In the genomic region with DNA sequence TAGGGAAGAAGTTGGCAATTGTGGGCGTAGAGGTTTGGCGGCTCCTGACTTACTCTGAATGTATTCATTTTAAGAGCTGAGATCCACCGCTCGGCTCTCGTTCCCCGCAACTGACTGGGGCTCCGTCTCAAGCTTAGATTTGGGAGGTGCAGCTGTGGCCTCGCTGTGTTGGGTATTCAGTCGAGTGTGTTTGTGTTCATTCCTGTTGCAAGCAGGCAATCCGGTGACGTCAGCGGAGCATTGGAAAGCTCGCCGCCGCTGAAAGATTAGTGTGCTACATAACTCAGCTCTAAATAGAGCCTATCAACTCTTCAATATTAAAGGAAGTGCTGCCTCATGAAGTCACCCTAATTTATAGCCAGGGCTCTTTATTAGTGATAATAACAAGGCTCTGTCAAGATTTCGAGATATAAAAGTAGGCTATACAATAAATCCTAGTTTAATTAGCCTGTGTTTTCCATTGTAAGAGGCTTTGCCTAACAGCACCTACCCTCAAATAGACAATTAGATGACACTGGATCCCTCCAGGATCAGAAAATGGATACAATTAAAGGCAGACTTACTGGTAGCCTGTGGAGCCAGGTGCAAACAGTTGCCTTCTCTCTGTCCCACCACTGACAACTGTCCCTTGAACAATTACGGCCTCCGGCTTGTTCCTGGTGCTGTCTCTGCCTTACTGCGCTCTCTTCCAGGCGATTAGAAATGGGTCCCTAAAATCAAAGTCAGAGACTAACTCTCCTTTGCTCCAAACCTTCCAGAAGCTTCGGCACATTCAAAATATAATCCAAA, we compare ENCODE assay signal across 8 mouse cellular contexts. TPM values are rescaled to one million over a fixed set of nuclear protein-coding genes. Genes with fewer than 3 reads are reported as not detected.
DNase-seq lines count a peak whose midpoint lies in the region; ATAC-seq and TF ChIP-seq lines count a peak whose summit lies in the region.

No protein-coding gene starts in this region.

- no peaks in the 10 kb centered on the region for H3K9me3 ChIP-seq in forebrain, embryonic 11.5 days (ENCODE audit: control insufficient read depth, low read length)
- H3K9me3 ChIP-seq in forebrain, embryonic 10.5 days: no peaks in the 10 kb centered on the region
- no peaks in the 10 kb centered on the region for H3K9me3 ChIP-seq in lung, embryonic 14.5 days (ENCODE audit: low read depth, low read length)
- H3K9me3 ChIP-seq in neural tube, embryonic 14.5 days (ENCODE audit: control insufficient read depth, low read length): no peaks in the 10 kb centered on the region

- H3K4me1 ChIP-seq in forebrain, embryonic 11.5 days (replicated peaks; ENCODE audit: control insufficient read depth, insufficient read depth, low read length): no peaks in the 10 kb centered on the region
- H3K4me1 ChIP-seq in forebrain, embryonic 10.5 days: peaks cover 11% of the 10 kb centered on the region
- no peaks in the 10 kb centered on the region for H3K4me1 ChIP-seq in lung, embryonic 14.5 days (ENCODE audit: insufficient read depth)
- peaks cover 3% of the 10 kb centered on the region for H3K4me1 ChIP-seq in lung, adult 2 months (ENCODE audit: control insufficient read depth, insufficient read depth, low read length)
- H3K4me1 ChIP-seq in neural tube, embryonic 14.5 days (ENCODE audit: control insufficient read depth, insufficient read depth, low read length): no peaks in the 10 kb centered on the region

- no peak overlapping the region for H3K27ac ChIP-seq in forebrain, embryonic 11.5 days (ENCODE audit: low read depth, low read length)
- H3K27ac ChIP-seq in forebrain, embryonic 10.5 days: no peak overlapping the region
- H3K27ac ChIP-seq in lung, embryonic 14.5 days (ENCODE audit: low read depth): no peak overlapping the region
- H3K27ac ChIP-seq in neural tube, embryonic 14.5 days (ENCODE audit: low read depth, low read length): no peak overlapping the region

- H3K36me3 ChIP-seq in forebrain, embryonic 11.5 days (ENCODE audit: control insufficient read depth, insufficient read depth, low read length): no peaks in the 10 kb centered on the region
- H3K36me3 ChIP-seq in forebrain, embryonic 10.5 days (replicated peaks): no peaks in the 10 kb centered on the region
- no peaks in the 10 kb centered on the region for H3K36me3 ChIP-seq in lung, embryonic 14.5 days (ENCODE audit: insufficient read depth)
- H3K36me3 ChIP-seq in neural tube, embryonic 14.5 days (ENCODE audit: control insufficient read depth, insufficient read depth, low read length): no peaks in the 10 kb centered on the region

- H3K9ac ChIP-seq in forebrain, embryonic 11.5 days (ENCODE audit: low read length): no peak overlapping the region
- no peak overlapping the region for H3K9ac ChIP-seq in lung, embryonic 14.5 days
- H3K9ac ChIP-seq in neural tube, embryonic 14.5 days (replicated peaks; ENCODE audit: low read depth, low read length): 0 out of 2 replicates have a peak overlapping the region, but pooled peaks have one; percentile 16

- peak; percentile 67 for ATAC-seq in forebrain, embryonic 11.5 days (replicated peaks; ENCODE audit: low FRiP score)
- ATAC-seq in lung, embryonic 14.5 days (ENCODE audit: insufficient read depth): no peak
- ATAC-seq in neural tube, embryonic 14.5 days (ENCODE audit: low read depth): peak; percentile 62
- no peak for ATAC-seq in erythroid progenitor cell, adult 5-6 weeks (replicated peaks; ENCODE audit: low FRiP score, poor library complexity, severe bottlenecking)

- 67% methylated on average over 21 of the region's 21 CpGs for WGBS in forebrain, embryonic 11.5 days
- 74% methylated on average over 21 of the region's 21 CpGs for WGBS in forebrain, embryonic 10.5 days
- 70% methylated on average over 21 of the region's 21 CpGs for WGBS in lung, embryonic 14.5 days
- 81% methylated on average over 21 of the region's 21 CpGs for WGBS in lung, adult 2 months
- 60% methylated on average over 21 of the region's 21 CpGs for WGBS in neural tube, embryonic 14.5 days

- no peak for TF ChIP-seq POLR2A in lung, adult 2 months (IDR thresholded peaks at IDR 0.05; ENCODE audit: borderline replicate concordance, extremely low read depth, low read depth, low read length)

- H3K27me3 ChIP-seq in forebrain, embryonic 11.5 days (ENCODE audit: control insufficient read depth, insufficient read depth, low read length): no peaks in the 10 kb centered on the region
- no peaks in the 10 kb centered on the region; the same call in 1 of the 2 replicates for H3K27me3 ChIP-seq in forebrain, embryonic 10.5 days (ENCODE audit: poor library complexity, severe bottlenecking)
- H3K27me3 ChIP-seq in lung, embryonic 14.5 days (ENCODE audit: insufficient read depth, low read length): no peaks in the 10 kb centered on the region
- no peaks in the 10 kb centered on the region for H3K27me3 ChIP-seq in neural tube, embryonic 14.5 days (ENCODE audit: control insufficient read depth, insufficient read depth, low read length)

- intact Hi-C loops in heart, postnatal 36 days (cut with DNase I): loop anchor here (5.0 to 10.0 kb wide), 3 partner anchors 77 to 410 kb away; no protein-coding TSS in a partner anchor

- no peak overlapping the region for H3K4me3 ChIP-seq in forebrain, embryonic 11.5 days (ENCODE audit: low read depth, low read length)
- no peak overlapping the region for H3K4me3 ChIP-seq in forebrain, embryonic 10.5 days
- no peak overlapping the region for H3K4me3 ChIP-seq in lung, embryonic 14.5 days (ENCODE audit: low read depth, low read length)
- H3K4me3 ChIP-seq in lung, adult 2 months (replicated peaks; ENCODE audit: extremely low read depth, low read depth, low read length): no peak overlapping the region
- H3K4me3 ChIP-seq in neural tube, embryonic 14.5 days (ENCODE audit: low read depth, low read length): no peak overlapping the region

- no peak for TF ChIP-seq CTCF in lung, embryonic 14.5 days (IDR thresholded peaks at IDR 0.05; ENCODE audit: low read depth)
- no peak for TF ChIP-seq CTCF in lung, adult 2 months (IDR thresholded peaks at IDR 0.05; ENCODE audit: insufficient read depth, low read length)

- H3K4me2 ChIP-seq in forebrain, embryonic 11.5 days (ENCODE audit: low read depth, low read length, severe bottlenecking): no peak overlapping the region
- H3K4me2 ChIP-seq in lung, embryonic 14.5 days: no peak overlapping the region
- peak overlapping the region; percentile 34 for H3K4me2 ChIP-seq in neural tube, embryonic 14.5 days (ENCODE audit: low read depth, low read length)

- DNase-seq in forebrain, embryonic 11.5 days (ENCODE audit: low spot score): no peak
- no peak for DNase-seq in forebrain, embryonic 10.5 days (ENCODE audit: extremely low spot score, low spot score)
- peak; percentile 27 for DNase-seq in lung, embryonic 14.5 days
- DNase-seq in lung, adult 2 months: no peak
- DNase-seq in heart, postnatal 36 days: peak; percentile 18 to 19
- no peak for DNase-seq in spleen, adult 12 weeks (ENCODE audit: low spot score)

RNA-seq across cellular contexts. Expression of gene Fez2, which starts 36.4 kb away (rescaled TPM):
- polyA plus RNA-seq in forebrain, embryonic 11.5 days (2014; fragmentation: Nextera tagmentation; extraction: Ambion mirVana): 35.7 and 39.4 TPM in 2 replicates
- 34.6 and 36.3 TPM in 2 replicates for polyA plus RNA-seq in forebrain, embryonic 10.5 days (2016; fragmentation: Nextera tagmentation; extraction: Ambion mirVana)
- polyA plus RNA-seq in lung, embryonic 14.5 days (2014; fragmentation: Nextera tagmentation; extraction: Ambion mirVana): 43.5 and 45.0 TPM in 2 replicates
- polyA plus RNA-seq in lung, adult 2 months (2012; rRNA removed): 29.5 and 40.0 TPM in 2 replicates
- total RNA-seq in heart, postnatal 36 days (2021): 10 to 100 TPM; 70.5 to 81.7 TPM
- 61.1 and 64.2 TPM in 2 replicates for polyA plus RNA-seq in neural tube, embryonic 14.5 days (2014; fragmentation: Nextera tagmentation; extraction: Ambion mirVana)
- total RNA-seq in erythroid progenitor cell, adult 5-6 weeks (2015; ENCODE audit: low replicate concordance): 5.9 and 14.8 TPM in 2 replicates
- total RNA-seq in erythroid progenitor cell, adult 5-6 weeks (2017; ENCODE audit: low replicate concordance): 9.6 and 10.7 TPM in 2 replicates

RNA-seq across cellular contexts. Expression of gene Vit, which starts 53.5 kb away (rescaled TPM):
- 3.4 and 3.8 TPM in 2 replicates for polyA plus RNA-seq in forebrain, embryonic 11.5 days (2014; fragmentation: Nextera tagmentation; extraction: Ambion mirVana)
- 2.9 and 3.8 TPM in 2 replicates for polyA plus RNA-seq in forebrain, embryonic 10.5 days (2016; fragmentation: Nextera tagmentation; extraction: Ambion mirVana)
- not detected in 2 replicates for polyA plus RNA-seq in lung, embryonic 14.5 days (2014; fragmentation: Nextera tagmentation; extraction: Ambion mirVana)
- 1.1 and 1.4 TPM in 2 replicates for polyA plus RNA-seq in lung, adult 2 months (2012; rRNA removed)
- total RNA-seq in heart, postnatal 36 days (2021): 1 to 10 TPM; 1.1 to 1.5 TPM
- polyA plus RNA-seq in neural tube, embryonic 14.5 days (2014; fragmentation: Nextera tagmentation; extraction: Ambion mirVana): 3.2 and 5.1 TPM in 2 replicates
- total RNA-seq in erythroid progenitor cell, adult 5-6 weeks (2015; ENCODE audit: low replicate concordance): not detected in 2 replicates
- not detected in 2 replicates for total RNA-seq in erythroid progenitor cell, adult 5-6 weeks (2017; ENCODE audit: low replicate concordance)

Comparison
In these comparisons a context has a peak if more than half of its experiments do, and no peak if none do; other contexts are left out.
1. DNase-seq: peak in lung, embryonic 14.5 days (single experiment) and heart, postnatal 36 days (2 of 2); none in forebrain, embryonic 11.5 days (single experiment), forebrain, embryonic 10.5 days (single experiment), lung, adult 2 months (single experiment) and spleen, adult 12 weeks (single experiment).
2. ATAC-seq: peak in forebrain, embryonic 11.5 days (single experiment) and neural tube, embryonic 14.5 days (single experiment); none in lung, embryonic 14.5 days (single experiment) and erythroid progenitor cell, adult 5-6 weeks (single experiment).